Mouse (Mus musculus): Measurements from ENCODE around the gene Rpl3l. TPM values are rescaled to one million over a fixed set of nuclear protein-coding genes. Genes with fewer than 3 reads are reported as not detected.

Gene Rpl3l
- polyA plus RNA-seq, 1 experiment from 2014 or later, result not detected

- Histone ChIP-seq H3K9me3 (no peaks in the 10 kb centered on the region), H3K36me3 (no peaks in the 10 kb centered on the region), H3K9ac (replicated peaks) (no peak overlapping the region), H3K4me2 (replicated peaks) (no peak overlapping the region), H3K4me3 (replicated peaks) (no peak overlapping the region), H3K4me1 (replicated peaks) (no peaks in the 10 kb centered on the region), H3K27ac (no peak overlapping the region), H3K27me3 (no peaks in the 10 kb centered on the region)
- WGBS, result 91% methylated on average over 2 of the region's 2 CpGs
- ATAC-seq, result no peak
These were observed 53.2 kb downstream of the Rpl3l start for GRCm38 (mm10) chr17:24780821-24781220.

Other genes with a start within 250 kb of the Rpl3l start
- 38.6 and 41.4 TPM in 2 replicates for gene Mlst8, start 248.7 kb upstream of the Rpl3l start, polyA plus RNA-seq (2015; fragmentation: Nextera tagmentation; extraction: Ambion mirVana)
- gene Caskin1, start 239.2 kb upstream of the Rpl3l start, polyA plus RNA-seq (2015; fragmentation: Nextera tagmentation; extraction: Ambion mirVana), result 24.7 and 29.1 TPM in 2 replicates
- gene Traf7, start 199.9 kb upstream of the Rpl3l start, polyA plus RNA-seq (2015; fragmentation: Nextera tagmentation; extraction: Ambion mirVana), result 97.3 and 106 TPM in 2 replicates
- 2.9 TPM in 2 replicates for gene Rab26, start 193.6 kb upstream of the Rpl3l start, polyA plus RNA-seq (2015; fragmentation: Nextera tagmentation; extraction: Ambion mirVana)
- gene Pkd1, start 178.0 kb upstream of the Rpl3l start, polyA plus RNA-seq (2015; fragmentation: Nextera tagmentation; extraction: Ambion mirVana), result 17.7 and 19.4 TPM in 2 replicates
- 73.1 and 74.1 TPM in 2 replicates for gene Tsc2, start 95.2 kb upstream of the Rpl3l start, polyA plus RNA-seq (2015; fragmentation: Nextera tagmentation; extraction: Ambion mirVana)
- gene Nthl1, start 95.1 kb upstream of the Rpl3l start, polyA plus RNA-seq (2015; fragmentation: Nextera tagmentation; extraction: Ambion mirVana), result 10.0 and 10.8 TPM in 2 replicates
- 21.3 and 23.5 TPM in 2 replicates for gene Slc9a3r2, start 77.5 kb upstream of the Rpl3l start, polyA plus RNA-seq (2015; fragmentation: Nextera tagmentation; extraction: Ambion mirVana)
- gene Npw, start 69.4 kb upstream of the Rpl3l start, polyA plus RNA-seq (2015; fragmentation: Nextera tagmentation; extraction: Ambion mirVana), result not detected in 2 replicates
- 15.0 and 18.6 TPM in 2 replicates for gene Zfp598, start 58.1 kb upstream of the Rpl3l start, polyA plus RNA-seq (2015; fragmentation: Nextera tagmentation; extraction: Ambion mirVana)
- 95.0 and 98.1 TPM in 2 replicates for gene Syngr3, start 37.9 kb upstream of the Rpl3l start, polyA plus RNA-seq (2015; fragmentation: Nextera tagmentation; extraction: Ambion mirVana)
- gene Gfer, start 31.7 kb upstream of the Rpl3l start, polyA plus RNA-seq (2015; fragmentation: Nextera tagmentation; extraction: Ambion mirVana), result 36.7 and 39.9 TPM in 2 replicates
- 1.7 and 2.2 TPM in 2 replicates for gene Noxo1, start 31.6 kb upstream of the Rpl3l start, polyA plus RNA-seq (2015; fragmentation: Nextera tagmentation; extraction: Ambion mirVana)
- gene Tbl3, start 20.2 kb upstream of the Rpl3l start, polyA plus RNA-seq (2015; fragmentation: Nextera tagmentation; extraction: Ambion mirVana), result 81.4 and 84.3 TPM in 2 replicates
- gene Rnf151, start 9.8 kb upstream of the Rpl3l start, polyA plus RNA-seq (2015; fragmentation: Nextera tagmentation; extraction: Ambion mirVana), result not detected in 2 replicates
- 770 and 771 TPM in 2 replicates for gene Rps2, start 9.7 kb upstream of the Rpl3l start, polyA plus RNA-seq (2015; fragmentation: Nextera tagmentation; extraction: Ambion mirVana)
- 257 and 260 TPM in 2 replicates for gene Ndufb10, start 3.3 kb upstream of the Rpl3l start, polyA plus RNA-seq (2015; fragmentation: Nextera tagmentation; extraction: Ambion mirVana)
- 18.0 and 19.6 TPM in 2 replicates for gene Msrb1, start 8.8 kb downstream of the Rpl3l start, polyA plus RNA-seq (2015; fragmentation: Nextera tagmentation; extraction: Ambion mirVana)
- 0.13 and 0.22 TPM in 2 replicates for gene Hs3st6, start 25.2 kb downstream of the Rpl3l start, polyA plus RNA-seq (2015; fragmentation: Nextera tagmentation; extraction: Ambion mirVana)
- gene Meiob, start 76.5 kb downstream of the Rpl3l start, polyA plus RNA-seq (2015; fragmentation: Nextera tagmentation; extraction: Ambion mirVana), result not detected in 2 replicates
- 43.9 and 49.7 TPM in 2 replicates for gene Hagh, start 112.3 kb downstream of the Rpl3l start, polyA plus RNA-seq (2015; fragmentation: Nextera tagmentation; extraction: Ambion mirVana)
- gene Fahd1, start 122.5 kb downstream of the Rpl3l start, polyA plus RNA-seq (2015; fragmentation: Nextera tagmentation; extraction: Ambion mirVana), result 17.9 and 18.4 TPM in 2 replicates
- 0.28 TPM in 1 of 2 replicates, not detected in the other for gene Igfals, start 138.2 kb downstream of the Rpl3l start, polyA plus RNA-seq (2015; fragmentation: Nextera tagmentation; extraction: Ambion mirVana)
- 68.2 and 75.3 TPM in 2 replicates for gene Nubp2, start 158.5 kb downstream of the Rpl3l start, polyA plus RNA-seq (2015; fragmentation: Nextera tagmentation; extraction: Ambion mirVana)
- 71.7 and 74.7 TPM in 2 replicates for gene Spsb3, start 158.8 kb downstream of the Rpl3l start, polyA plus RNA-seq (2015; fragmentation: Nextera tagmentation; extraction: Ambion mirVana)
- 36.8 and 38.4 TPM in 2 replicates for gene Eme2, start 167.3 kb downstream of the Rpl3l start, polyA plus RNA-seq (2015; fragmentation: Nextera tagmentation; extraction: Ambion mirVana)
- 73.0 and 82.3 TPM in 2 replicates for gene Mrps34, start 167.3 kb downstream of the Rpl3l start, polyA plus RNA-seq (2015; fragmentation: Nextera tagmentation; extraction: Ambion mirVana)
- gene Nme3, start 168.7 kb downstream of the Rpl3l start, polyA plus RNA-seq (2015; fragmentation: Nextera tagmentation; extraction: Ambion mirVana), result 74.1 and 76.8 TPM in 2 replicates
- 83.1 and 83.8 TPM in 2 replicates for gene Mapk8ip3, start 209.2 kb downstream of the Rpl3l start, polyA plus RNA-seq (2015; fragmentation: Nextera tagmentation; extraction: Ambion mirVana)
- 146 and 161 TPM in 2 replicates for gene Jpt2, start 232.9 kb downstream of the Rpl3l start, polyA plus RNA-seq (2015; fragmentation: Nextera tagmentation; extraction: Ambion mirVana)

All from midbrain, embryonic 13.5 days (tissue).